Mouse (Mus musculus) liver, embryonic 14.5 days (tissue): ENCODE data around the gene Htr3b. TPM values are rescaled to one million over a fixed set of nuclear protein-coding genes. Genes with fewer than 3 reads are reported as not detected.
"Not testable (repeated sequence)": the region's sequence is repeated elsewhere in the genome, so short reads cannot be mapped to it uniquely, and the experiment has no call there.

ENCODE experiments used
- ATAC-seq: fragments of 200-750 bp; cut with Nextera tagmentation; 2 replicates; pipeline ENCODE4 v1.8.0; 2017; ENCODE audit warnings: moderate number of reproducible peaks, mild to moderate bottlenecking, moderate library complexity; ENCODE audit not compliant: insufficient read depth
- DNase-seq, 3 experiments: peaks; one replicate each; pipeline ENCODE4 v3.0.0-alpha.2; 2012 to 2013; ENCODE audit warnings: low read depth in 3 of 3, low spot score in 3 of 3
- H3K27ac ChIP-seq: fragments of 300-500 bp; sonication (generic); 2 replicates; pipeline ENCODE4 v1.5.1; 2014; ENCODE audit warnings: moderate library complexity, mild to moderate bottlenecking, control low read depth, inconsistent platforms
- H3K27me3 ChIP-seq: fragments of 300-500 bp; sonication (generic); 2 replicates; pipeline ENCODE4 v1.6.1; 2014; ENCODE audit warnings: mild to moderate bottlenecking, low read length, moderate library complexity; ENCODE audit not compliant: control insufficient read depth, insufficient read depth
- H3K36me3 ChIP-seq: fragments of 300-500 bp; sonication (generic); replicated peaks from 2 replicates; pipeline ENCODE4 v1.6.1; 2014; ENCODE audit warnings: low read depth; ENCODE audit not compliant: control insufficient read depth, insufficient read depth
- H3K4me1 ChIP-seq, 2 experiments: fragments of 200-500 bp in 1 of 2; fragments of 300-500 bp in 1 of 2; sonication (generic) in 1 of 2; replicated peaks; 2 replicates each; pipeline ENCODE4 v1.6.1; 2012 to 2014; ENCODE audit warnings: antibody characterized with exemption in 1 of 2, inconsistent platforms in 1 of 2, low read length in 1 of 2; ENCODE audit not compliant: control insufficient read depth in 2 of 2, insufficient read depth in 2 of 2
- H3K4me2 ChIP-seq: fragments of 300-500 bp; sonication (generic); 2 replicates; pipeline ENCODE4 v1.6.1; 2014; ENCODE audit warnings: low read depth, mild to moderate bottlenecking, control low read depth, moderate library complexity
- H3K4me3 ChIP-seq, 2 experiments: fragments of 200-500 bp in 1 of 2; fragments of 300-500 bp in 1 of 2; sonication (generic) in 1 of 2; 2 replicates each; pipeline ENCODE4 v1.5.1; 2012 to 2014; ENCODE audit warnings: low read depth in 2 of 2, low read length in 2 of 2, mild to moderate bottlenecking in 2 of 2, control low read depth in 1 of 2, inconsistent platforms in 1 of 2, moderate library complexity in 1 of 2; ENCODE audit not compliant: insufficient read depth in 1 of 2
- H3K9ac ChIP-seq: fragments of 300-500 bp; sonication (generic); replicated peaks from 2 replicates; pipeline ENCODE4 v1.6.1; 2014; ENCODE audit warnings: mild to moderate bottlenecking, control low read depth, moderate library complexity
- H3K9me3 ChIP-seq: fragments of 300-500 bp; sonication (generic); 2 replicates; pipeline ENCODE4 v1.6.1; 2016; ENCODE audit warnings: low read length, mixed read lengths; ENCODE audit not compliant: control insufficient read depth
- CTCF ChIP-seq: IDR thresholded peaks from 2 replicates; pipeline ENCODE4 v1.5.1; 2016; ENCODE audit warnings: antibody characterized with exemption, low read depth, control low read depth
- EP300 ChIP-seq: IDR thresholded peaks from 2 replicates; pipeline ENCODE4 v1.6.1; 2016; ENCODE audit warnings: antibody characterized with exemption, low read depth
- WGBS: fragments of 180-500 bp; shearing (Covaris S2); extraction: QIAGEN DNeasy Blood & Tissue Kit; methylation state at CpG from one replicate; pipeline ENCODE4 v1.1.7; 2014; ENCODE audit not compliant: insufficient replicate concordance; 5-methylcytosine and 5-hydroxymethylcytosine counted together
- polyA plus RNA-seq, 2 experiments: library from polyadenylated mRNA; depleted of rRNA in 1 of 2; stranded (reverse) in 1 of 2; unstranded in 1 of 2; fragments of >200 nt; fragmentation: Nextera tagmentation in 1 of 2; extraction: Ambion mirVana in 1 of 2; gene quantifications; 2 replicates each; pipeline versions ENCODE4 v1.2.1 to v1.2.3; 2012 to 2014

Gene Htr3b
- polyA plus RNA-seq, 2 experiments, result 0.01 TPM; not detected in 1

GRCm38 (mm10) chr9:48984320-48984844, 19.6 kb upstream of the Htr3b start:
- ATAC-seq, result no peak
- H3K27me3 ChIP-seq, result no peaks in the 10 kb centered on the region
- H3K4me2 ChIP-seq, result peak overlapping the region; percentile 92
- H3K9ac ChIP-seq, result peak overlapping the region; percentile 51
- peaks cover 7 to 26% of the 10 kb centered on the region in 2 experiments for H3K4me1 ChIP-seq
- TF ChIP-seq EP300 (no peak), CTCF (no peak)
- DNase-seq, result peak in 1 of 3 experiments; percentile 7
- no peaks in the 10 kb centered on the region for H3K36me3 ChIP-seq
- H3K27ac ChIP-seq, result peak overlapping the region; percentile 51
- H3K9me3 ChIP-seq, result no peaks in the 10 kb centered on the region
- H3K4me3 ChIP-seq, result peak overlapping the region; percentile 49 to 66
- 16% methylated on average over 8 of the region's 8 CpGs for WGBS

- not testable (repeated sequence) for H3K4me3 ChIP-seq, H3K9ac ChIP-seq, H3K9me3 ChIP-seq, H3K27me3 ChIP-seq, ATAC-seq, H3K36me3 ChIP-seq
- DNase-seq, result peak in 1 of 3 experiments; percentile 41
- Histone ChIP-seq H3K4me1 (peaks cover 7 to 26% of the 10 kb centered on the region in 2 experiments), H3K4me2 (peak overlapping the region; percentile 92), H3K27ac (peak overlapping the region; percentile 51; the same call in 1 of the 2 replicates)
- WGBS, result 84% methylated on average over 6 of the region's 6 CpGs
Measured at GRCm38 (mm10) chr9:48983801-48984200, 19.0 kb upstream of the Htr3b start.

DNA sequence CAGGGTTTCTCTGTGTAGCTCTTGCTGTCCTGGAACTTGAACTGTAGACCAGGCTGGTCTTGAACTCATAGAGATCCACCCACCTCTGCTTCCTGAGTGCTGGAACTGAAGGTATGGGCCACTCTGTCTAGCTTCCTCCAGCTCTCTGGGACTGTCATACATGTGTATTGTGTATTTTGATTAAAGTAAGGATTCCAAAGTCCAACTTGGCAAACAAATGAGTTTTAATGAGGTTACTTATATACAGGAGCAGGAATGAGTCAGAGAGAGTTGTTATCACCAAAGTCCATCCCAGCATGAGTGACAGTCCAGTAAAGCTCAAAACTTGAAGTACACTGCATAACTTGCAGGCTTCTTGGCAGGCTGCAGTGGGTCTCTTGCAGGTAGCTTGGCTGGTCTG, 17.0 kb upstream of the Htr3b start:
- Histone ChIP-seq H3K27ac (no peak overlapping the region), H3K27me3 (no peaks in the 10 kb centered on the region), H3K36me3 (no peaks in the 10 kb centered on the region), H3K9me3 (no peaks in the 10 kb centered on the region), H3K9ac (no peak overlapping the region), H3K4me2 (no peak overlapping the region), H3K4me3 (no peak overlapping the region), H3K4me1 (peaks cover 7 to 16% of the 10 kb centered on the region in 2 experiments)
- ATAC-seq, result no peak
- no peak for TF ChIP-seq CTCF
- no peak for TF ChIP-seq EP300
- no peak for DNase-seq

DNA sequence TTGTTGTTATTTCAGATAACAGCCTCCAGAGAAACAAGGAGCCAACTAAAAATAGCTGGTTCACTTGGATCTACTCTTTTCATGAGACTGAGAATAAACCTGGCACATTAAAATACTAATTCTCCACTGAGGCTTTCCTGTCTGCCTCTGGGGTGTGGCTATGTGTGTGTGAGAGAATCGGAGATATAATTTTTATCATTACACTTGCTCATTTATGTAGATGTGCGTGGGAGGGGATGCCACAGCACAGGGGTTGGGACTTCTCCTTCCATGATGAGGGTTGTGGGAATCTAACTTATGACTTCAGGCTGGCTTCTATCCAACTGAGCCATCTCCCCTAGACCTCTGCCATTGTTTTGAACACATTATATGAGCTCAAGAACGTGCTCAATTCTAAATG, 16.0 kb upstream of the Htr3b start:
- H3K9me3 ChIP-seq, result no peaks in the 10 kb centered on the region
- no peak overlapping the region for H3K27ac ChIP-seq
- peaks cover 7 to 14% of the 10 kb centered on the region in 2 experiments for H3K4me1 ChIP-seq
- no peaks in the 10 kb centered on the region for H3K27me3 ChIP-seq
- no peak for DNase-seq
- H3K4me2 ChIP-seq, result no peak overlapping the region
- WGBS, result 22% methylated on average over 3 of the region's 3 CpGs
- no peak for ATAC-seq
- H3K4me3 ChIP-seq, result no peak overlapping the region
- no peak for TF ChIP-seq CTCF
- no peak for TF ChIP-seq EP300
- H3K9ac ChIP-seq, result no peak overlapping the region; the same call in 1 of the 2 replicates
- no peaks in the 10 kb centered on the region for H3K36me3 ChIP-seq

GRCm38 (mm10) chr9:48980371-48980770, 15.6 kb upstream of the Htr3b start:
- H3K4me2 ChIP-seq, result no peak overlapping the region
- DNase-seq (no peak), ATAC-seq (no peak)
- H3K36me3 ChIP-seq, result no peaks in the 10 kb centered on the region
- WGBS, result 60% methylated on average over 5 of the region's 5 CpGs
- no peak for TF ChIP-seq EP300
- H3K9me3 ChIP-seq, result no peaks in the 10 kb centered on the region
- no peak overlapping the region; the same call in 1 of the 2 replicates for H3K9ac ChIP-seq
- no peaks in the 10 kb centered on the region for H3K27me3 ChIP-seq
- no peak overlapping the region for H3K27ac ChIP-seq
- H3K4me1 ChIP-seq, result peaks cover 7 to 14% of the 10 kb centered on the region in 2 experiments
- H3K4me3 ChIP-seq, result no peak overlapping the region
